Mouse (Mus musculus) kidney, adult 8-10 months (tissue): ENCODE results near the gene Rnpepl1.
A peak's percentile ranks its signal among the peaks of the same experiment; 100 is the strongest.

Experiments
- DNase-seq, 2 experiments: peaks; one replicate each; pipeline ENCODE4 v3.0.0; 2022

Gene Rnpepl1

GRCm38 (mm10) chr1:92907632-92908360 lies 2.8 kb upstream of the Rnpepl1 start:
- DNase-seq: no peak

GRCm38 (mm10) chr1:92908664-92909063 lies 1.9 kb upstream of the Rnpepl1 start:
- no peak for DNase-seq

GRCm38 (mm10) chr1:92909068-92909467 lies 1.5 kb upstream of the Rnpepl1 start:
- DNase-seq: no peak

- DNase-seq: peak in 1 of 2 experiments; percentile 40
These were observed 540 bp downstream of the Rnpepl1 start for GRCm38 (mm10) chr1:92910925-92911720.

GRCm38 (mm10) chr1:92911721-92912138 lies 1.1 kb downstream of the Rnpepl1 start:
- no peak for DNase-seq

- DNase-seq: no peak
These were observed 1.7 kb downstream of the Rnpepl1 start for GRCm38 (mm10) chr1:92912286-92912685.

- DNase-seq: no peak
These were observed 3.7 kb downstream of the Rnpepl1 start for GRCm38 (mm10) chr1:92914239-92914638.

GRCm38 (mm10) chr1:92914993-92915392 lies 4.4 kb downstream of the Rnpepl1 start:
- DNase-seq: no peak

- DNase-seq: no peak
These were observed 6.1 kb downstream of the Rnpepl1 start for GRCm38 (mm10) chr1:92916725-92917124.

GRCm38 (mm10) chr1:92919151-92919550 lies 8.6 kb downstream of the Rnpepl1 start:
- DNase-seq: no peak

- no peak for DNase-seq
These were observed 9.2 kb downstream of the Rnpepl1 start for GRCm38 (mm10) chr1:92919775-92920174.

- DNase-seq: no peak
These were observed 10.1 kb downstream of the Rnpepl1 start for GRCm38 (mm10) chr1:92920474-92921200.

- DNase-seq: no peak
These were observed 10.9 kb downstream of the Rnpepl1 start for GRCm38 (mm10) chr1:92921496-92921895.

- peak; percentile 81 to 87 for DNase-seq
These were observed 19.7 kb downstream of the Rnpepl1 start for GRCm38 (mm10) chr1:92930171-92930706.

GRCm38 (mm10) chr1:92933611-92934010 lies 23.0 kb downstream of the Rnpepl1 start:
- no peak for DNase-seq

GRCm38 (mm10) chr1:92934182-92934827 lies 23.7 kb downstream of the Rnpepl1 start, which contains the start of gene Capn10:
Gene Capn10 (plus strand): TSS chr1:92934376.
- peak; percentile 96 for DNase-seq

GRCm38 (mm10) chr1:92935054-92935962 lies 24.7 kb downstream of the Rnpepl1 start:
- peak in 1 of 2 experiments; percentile 30 for DNase-seq

- no peak for DNase-seq
These were observed 25.4 kb downstream of the Rnpepl1 start for GRCm38 (mm10) chr1:92935977-92936376.

- peak; percentile 33 to 58 for DNase-seq
These were observed 25.9 kb downstream of the Rnpepl1 start for GRCm38 (mm10) chr1:92936467-92936866.

GRCm38 (mm10) chr1:92937797-92938196 lies 27.2 kb downstream of the Rnpepl1 start:
- no peak for DNase-seq

GRCm38 (mm10) chr1:92939746-92940145 lies 29.2 kb downstream of the Rnpepl1 start:
- no peak for DNase-seq
